Mouse (Mus musculus): ENCODE data around the gene Lrrc59. TPM values are rescaled to one million over a fixed set of nuclear protein-coding genes. Genes with fewer than 3 reads are reported as not detected.
A peak's percentile ranks its signal among the peaks of the same experiment; 100 is the strongest.

The Lrrc59 gene
- polyA plus RNA-seq, 1 experiment from 2014 or later: 132 TPM

DNA sequence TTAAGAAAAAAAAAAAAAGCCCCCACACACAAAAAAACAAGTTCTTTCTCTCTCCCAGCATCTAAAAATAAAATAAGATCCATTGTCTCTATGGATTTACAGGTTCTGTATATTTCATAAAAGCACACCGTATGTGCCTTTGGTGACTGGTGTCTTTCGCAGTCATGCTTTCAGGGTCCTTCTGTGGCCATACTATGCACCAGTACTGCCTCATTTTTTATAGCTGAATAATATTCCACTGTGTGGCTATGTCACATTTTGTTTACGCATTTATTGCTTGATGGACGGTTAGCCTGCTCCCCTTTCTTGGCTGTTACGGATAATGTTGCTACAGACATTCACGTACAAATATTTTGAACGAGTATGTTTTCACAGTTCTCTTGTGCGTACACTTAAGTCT is 23.4 kb downstream of the Lrrc59 start:
- ATAC-seq (ENCODE audit: low FRiP score) (no peak), DNase-seq (ENCODE audit: low spot score) (no peak)
- Histone ChIP-seq H3K4me1 (replicated peaks; ENCODE audit: control insufficient read depth, insufficient read depth, low read length) (peaks cover 17% of the 10 kb centered on the region), H3K4me2 (replicated peaks) (peak overlapping the region; percentile 86), H3K27me3 (ENCODE audit: control insufficient read depth, insufficient read depth, low read length) (no peaks in the 10 kb centered on the region), H3K9ac (no peak overlapping the region), H3K36me3 (replicated peaks; ENCODE audit: control insufficient read depth, insufficient read depth) (peaks cover 14% of the 10 kb centered on the region), H3K9me3 (ENCODE audit: control insufficient read depth, low read length) (no peaks in the 10 kb centered on the region), H3K4me3 (replicated peaks; ENCODE audit: low read length) (peak overlapping the region; percentile 57), H3K27ac (no peak overlapping the region)
- 51% methylated on average over 8 of the region's 8 CpGs for WGBS

GRCm38 (mm10) chr11:94653663-94654436 is 24.3 kb downstream of the Lrrc59 start, which contains the start of the genes Mrpl27 and Eme1:
Gene Mrpl27 (plus strand): TSS chr11:94653767.
Gene Eme1 (minus strand): TSS chr11:94653964.
- WGBS: under 1% methylated on average over 32 of the region's 32 CpGs
- Histone ChIP-seq H3K36me3 (replicated peaks; ENCODE audit: control insufficient read depth, insufficient read depth) (peaks cover 23% of the 10 kb centered on the region), H3K27ac (peak within 1 kb of the TSS; percentile 93), H3K27me3 (ENCODE audit: control insufficient read depth, insufficient read depth, low read length) (no peaks in the 10 kb centered on the region), H3K4me3 (replicated peaks; ENCODE audit: low read length) (peak within 1 kb of the TSS; percentile 57), H3K4me2 (replicated peaks) (peak within 1 kb of the TSS; percentile 86), H3K9ac (peak within 1 kb of the TSS; percentile 70), H3K4me1 (replicated peaks; ENCODE audit: control insufficient read depth, insufficient read depth, low read length) (peaks cover 17% of the 10 kb centered on the region), H3K9me3 (ENCODE audit: control insufficient read depth, low read length) (no peaks in the 10 kb centered on the region)
- ATAC-seq (ENCODE audit: low FRiP score) (peak; percentile 91), DNase-seq (ENCODE audit: low spot score) (peak; percentile 80)

- Histone ChIP-seq H3K36me3 (replicated peaks; ENCODE audit: control insufficient read depth, insufficient read depth) (peaks cover 84% of the 10 kb centered on the region), H3K4me2 (replicated peaks) (no peak overlapping the region), H3K27me3 (ENCODE audit: control insufficient read depth, insufficient read depth, low read length) (no peaks in the 10 kb centered on the region), H3K9me3 (ENCODE audit: control insufficient read depth, low read length) (no peaks in the 10 kb centered on the region), H3K27ac (no peak overlapping the region), H3K4me1 (replicated peaks; ENCODE audit: control insufficient read depth, insufficient read depth, low read length) (no peaks in the 10 kb centered on the region), H3K9ac (no peak overlapping the region), H3K4me3 (replicated peaks; ENCODE audit: low read length) (no peak overlapping the region)
- no peak for DNase-seq (ENCODE audit: low spot score)
- no peak for ATAC-seq (ENCODE audit: low FRiP score)
- 58% methylated on average over 1 of the region's 1 CpGs for WGBS
These were observed 31.8 kb downstream of the Lrrc59 start for GRCm38 (mm10) chr11:94661344-94661743.

- Histone ChIP-seq H3K36me3 (replicated peaks; ENCODE audit: control insufficient read depth, insufficient read depth) (peaks cover 87% of the 10 kb centered on the region), H3K9ac (no peak overlapping the region), H3K4me1 (replicated peaks; ENCODE audit: control insufficient read depth, insufficient read depth, low read length) (no peaks in the 10 kb centered on the region), H3K4me3 (replicated peaks; ENCODE audit: low read length) (no peak overlapping the region), H3K27me3 (ENCODE audit: control insufficient read depth, insufficient read depth, low read length) (no peaks in the 10 kb centered on the region), H3K27ac (no peak overlapping the region), H3K9me3 (ENCODE audit: control insufficient read depth, low read length) (no peaks in the 10 kb centered on the region), H3K4me2 (replicated peaks) (no peak overlapping the region)
- WGBS: 95% methylated on average over 6 of the region's 6 CpGs
- no peak for ATAC-seq (ENCODE audit: low FRiP score)
- DNase-seq (ENCODE audit: low spot score): no peak
These were observed 35.7 kb downstream of the Lrrc59 start for GRCm38 (mm10) chr11:94665281-94665680.

- 85% methylated on average over 5 of the region's 5 CpGs for WGBS
- Histone ChIP-seq H3K9ac (no peak overlapping the region), H3K4me2 (replicated peaks) (no peak overlapping the region), H3K4me1 (replicated peaks; ENCODE audit: control insufficient read depth, insufficient read depth, low read length) (peaks cover 25% of the 10 kb centered on the region), H3K4me3 (replicated peaks; ENCODE audit: low read length) (no peak overlapping the region), H3K27me3 (ENCODE audit: control insufficient read depth, insufficient read depth, low read length) (no peaks in the 10 kb centered on the region), H3K27ac (no peak overlapping the region), H3K36me3 (replicated peaks; ENCODE audit: control insufficient read depth, insufficient read depth) (peaks cover 8% of the 10 kb centered on the region; the same call in 1 of the 2 replicates), H3K9me3 (ENCODE audit: control insufficient read depth, low read length) (no peaks in the 10 kb centered on the region)
- no peak for ATAC-seq (ENCODE audit: low FRiP score)
- no peak for DNase-seq (ENCODE audit: low spot score)
These were observed 45.4 kb downstream of the Lrrc59 start for GRCm38 (mm10) chr11:94674984-94675383.

GRCm38 (mm10) chr11:94675446-94675845 is 45.9 kb downstream of the Lrrc59 start:
- Histone ChIP-seq H3K27ac (no peak overlapping the region), H3K4me3 (replicated peaks; ENCODE audit: low read length) (no peak overlapping the region), H3K36me3 (replicated peaks; ENCODE audit: control insufficient read depth, insufficient read depth) (0 out of 2 replicates have a peak, but pooled peaks cover 4% of the 10 kb centered on the region), H3K9me3 (ENCODE audit: control insufficient read depth, low read length) (no peaks in the 10 kb centered on the region), H3K4me1 (replicated peaks; ENCODE audit: control insufficient read depth, insufficient read depth, low read length) (peaks cover 25% of the 10 kb centered on the region), H3K9ac (no peak overlapping the region), H3K4me2 (replicated peaks) (0 out of 2 replicates have a peak overlapping the region, but pooled peaks have one; percentile 1), H3K27me3 (ENCODE audit: control insufficient read depth, insufficient read depth, low read length) (no peaks in the 10 kb centered on the region)
- ATAC-seq (ENCODE audit: low FRiP score) (no peak), DNase-seq (ENCODE audit: low spot score) (no peak)
- whole genome bisulfite sequencing: 81% methylated on average over 5 of the region's 5 CpGs

GRCm38 (mm10) chr11:94676308-94676707 is 46.7 kb downstream of the Lrrc59 start:
- DNase-seq (ENCODE audit: low spot score): no peak
- Histone ChIP-seq H3K9me3 (ENCODE audit: control insufficient read depth, low read length) (no peaks in the 10 kb centered on the region), H3K9ac (peak overlapping the region; percentile 97), H3K27me3 (ENCODE audit: control insufficient read depth, insufficient read depth, low read length) (no peaks in the 10 kb centered on the region), H3K4me3 (replicated peaks; ENCODE audit: low read length) (peak overlapping the region; percentile 88), H3K36me3 (replicated peaks; ENCODE audit: control insufficient read depth, insufficient read depth) (no peaks in the 10 kb centered on the region), H3K4me2 (replicated peaks) (peak overlapping the region; percentile 69), H3K4me1 (replicated peaks; ENCODE audit: control insufficient read depth, insufficient read depth, low read length) (peaks cover 25% of the 10 kb centered on the region), H3K27ac (0 out of 2 replicates have a peak overlapping the region, but pooled peaks have one; percentile 95)
- 39% methylated on average over 4 of the region's 4 CpGs for WGBS
- no peak for ATAC-seq (ENCODE audit: low FRiP score)

- Histone ChIP-seq H3K36me3 (replicated peaks; ENCODE audit: control insufficient read depth, insufficient read depth) (no peaks in the 10 kb centered on the region), H3K4me3 (replicated peaks; ENCODE audit: low read length) (peak within 1 kb of the TSS; percentile 88), H3K4me2 (replicated peaks) (peak within 1 kb of the TSS; percentile 69), H3K27me3 (ENCODE audit: control insufficient read depth, insufficient read depth, low read length) (no peaks in the 10 kb centered on the region), H3K9me3 (ENCODE audit: control insufficient read depth, low read length) (no peaks in the 10 kb centered on the region), H3K27ac (peak within 1 kb of the TSS; percentile 95), H3K4me1 (replicated peaks; ENCODE audit: control insufficient read depth, insufficient read depth, low read length) (peaks cover 25% of the 10 kb centered on the region), H3K9ac (peak within 1 kb of the TSS; percentile 97)
- under 1% methylated on average over 82 of the region's 82 CpGs for WGBS
- ATAC-seq (ENCODE audit: low FRiP score) (peak; percentile 95), DNase-seq (ENCODE audit: low spot score) (peak; percentile 95)
These were observed 47.4 kb downstream of the Lrrc59 start, which contains the start of gene Xylt2 for GRCm38 (mm10) chr11:94676754-94677606. Gene Xylt2 (minus strand): TSS chr11:94677515.

DNA sequence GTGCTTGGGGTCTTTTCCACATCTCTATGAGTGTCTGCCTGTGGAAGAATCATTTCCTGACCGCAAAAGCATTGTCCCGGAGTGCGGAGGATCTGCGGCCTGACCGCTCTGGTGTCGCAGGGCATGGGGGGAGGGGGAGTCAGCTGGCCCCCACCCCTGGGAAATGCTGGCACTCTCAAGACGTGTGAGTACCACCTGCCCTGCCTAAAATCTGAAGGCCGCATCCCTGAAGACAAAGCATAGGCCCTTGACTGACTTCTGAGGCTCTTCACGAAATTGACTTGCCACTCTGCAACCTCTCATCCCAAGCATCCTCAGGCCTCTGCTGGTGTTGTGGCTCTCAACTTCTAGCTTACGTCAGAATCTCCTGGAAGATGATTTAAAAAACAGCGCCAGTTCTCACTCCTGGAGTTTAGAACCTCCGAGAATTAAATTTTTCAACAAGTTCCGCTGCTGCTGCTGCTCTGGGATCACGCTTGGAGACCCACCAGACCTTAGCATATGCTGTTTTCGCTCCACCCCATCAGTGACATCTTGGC is 48.1 kb downstream of the Lrrc59 start:
- no peaks in the 10 kb centered on the region for H3K9me3 ChIP-seq (ENCODE audit: control insufficient read depth, low read length)
- no peak; the same call in 1 of the 2 replicates for ATAC-seq (ENCODE audit: low FRiP score)
- no peak for DNase-seq (ENCODE audit: low spot score)
- peak overlapping the region; percentile 69 for H3K4me2 ChIP-seq (replicated peaks)
- H3K27ac ChIP-seq: peak overlapping the region; percentile 95; the same call in 1 of the 2 replicates
- H3K36me3 ChIP-seq (replicated peaks; ENCODE audit: control insufficient read depth, insufficient read depth): no peaks in the 10 kb centered on the region
- no peaks in the 10 kb centered on the region for H3K27me3 ChIP-seq (ENCODE audit: control insufficient read depth, insufficient read depth, low read length)
- WGBS: 30% methylated on average over 15 of the region's 15 CpGs
- H3K4me3 ChIP-seq (replicated peaks; ENCODE audit: low read length): peak overlapping the region; percentile 88
- H3K9ac ChIP-seq: peak overlapping the region; percentile 97
- peaks cover 25% of the 10 kb centered on the region for H3K4me1 ChIP-seq (replicated peaks; ENCODE audit: control insufficient read depth, insufficient read depth, low read length)

All from hindbrain, embryonic 14.5 days (tissue).